In the genomic region with DNA sequence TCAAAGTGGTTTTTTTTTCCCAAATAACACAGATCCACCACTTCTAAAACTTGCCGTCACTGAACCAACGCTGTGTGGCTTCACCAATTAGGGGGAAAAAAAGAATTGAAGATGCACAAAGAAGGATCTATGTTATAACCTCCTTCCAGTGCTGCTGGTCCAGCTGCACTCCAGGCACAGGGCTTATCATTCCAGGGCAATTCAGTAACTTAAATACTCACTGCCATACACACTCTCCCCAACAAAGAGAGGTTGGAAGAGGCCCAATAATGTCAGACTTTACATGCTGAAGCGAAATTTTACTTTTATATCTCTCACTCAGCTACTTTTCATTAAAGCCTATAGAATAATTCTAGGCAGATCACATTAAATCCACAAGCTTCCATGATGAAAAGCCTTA, we compare ENCODE assay signal across 15 mouse cellular contexts. TPM values are rescaled to one million over a fixed set of nuclear protein-coding genes. Genes with fewer than 3 reads are reported as not detected.
DNase-seq lines count a peak whose midpoint lies in the region; ATAC-seq and TF ChIP-seq lines count a peak whose summit lies in the region.
"Had no signal": no experiment of that assay in that cellular context is flagged by ENCODE, and none has a peak within 500 bp of the region (broad histone marks: within the 10 kb centered on the region; RNA-seq: fewer than 3 reads in every experiment).

No protein-coding gene starts in this region.

- 37% methylated on average over 3 of the region's 3 CpGs for WGBS in heart, embryonic 13.5 days
- WGBS in kidney, postnatal 0 days: 55% methylated on average over 3 of the region's 3 CpGs
- WGBS in liver, embryonic 11.5 days: 57% methylated on average over 3 of the region's 3 CpGs
- WGBS in forebrain, embryonic 14.5 days: 77% methylated on average over 3 of the region's 3 CpGs

- no peak for TF ChIP-seq CTCF in kidney, postnatal 0 days (IDR thresholded peaks at IDR 0.05; ENCODE audit: low read depth)
- TF ChIP-seq CTCF in bone marrow macrophage, adult 2 months (IDR thresholded peaks at IDR 0.05; ENCODE audit: low read depth, low read length): no peak

- H3K4me1 ChIP-seq in heart, embryonic 13.5 days: peaks cover 57% of the 10 kb centered on the region
- peaks cover 5% of the 10 kb centered on the region; the same call in 1 of the 2 replicates for H3K4me1 ChIP-seq in kidney, postnatal 0 days (replicated peaks; ENCODE audit: insufficient read depth, low read length)
- peaks cover 59% of the 10 kb centered on the region for H3K4me1 ChIP-seq in bone marrow macrophage, adult 2 months (ENCODE audit: control insufficient read depth, insufficient read depth, low read length)
- H3K4me1 ChIP-seq in liver, embryonic 11.5 days (replicated peaks; ENCODE audit: control insufficient read depth, insufficient read depth, low read length): peaks cover 12% of the 10 kb centered on the region; the same call in 1 of the 2 replicates
- no peaks in the 10 kb centered on the region; the same call in 1 of the 2 replicates for H3K4me1 ChIP-seq in forebrain, embryonic 14.5 days (ENCODE audit: control insufficient read depth, insufficient read depth, low read length)
- H3K4me1 ChIP-seq: hindbrain, embryonic 10.5 days; midbrain, embryonic 12.5 days had no signal

- TF ChIP-seq POLR2A in bone marrow macrophage, adult 2 months (IDR thresholded peaks at IDR 0.05; ENCODE audit: borderline replicate concordance, low read depth, low read length): no peak

- peaks cover 12% of the 10 kb centered on the region; the same call in 1 of the 2 replicates for H3K36me3 ChIP-seq in heart, embryonic 13.5 days
- H3K36me3 ChIP-seq in kidney, postnatal 0 days (ENCODE audit: insufficient read depth, low read length): no peaks in the 10 kb centered on the region
- no peaks in the 10 kb centered on the region for H3K36me3 ChIP-seq in liver, embryonic 11.5 days (ENCODE audit: control insufficient read depth, insufficient read depth, low read length)
- H3K36me3 ChIP-seq in forebrain, embryonic 14.5 days (ENCODE audit: control insufficient read depth, insufficient read depth, low read length): no peaks in the 10 kb centered on the region
- H3K36me3 ChIP-seq: embryonic facial prominence, embryonic 12.5 days; midbrain, embryonic 12.5 days had no signal

- H3K9me3 ChIP-seq in heart, embryonic 13.5 days: 0 out of 2 replicates have a peak, but pooled peaks cover 3% of the 10 kb centered on the region
- no peaks in the 10 kb centered on the region for H3K9me3 ChIP-seq in kidney, postnatal 0 days (replicated peaks; ENCODE audit: low read length)
- H3K9me3 ChIP-seq in liver, embryonic 11.5 days (ENCODE audit: control insufficient read depth, low read length): no peaks in the 10 kb centered on the region
- no peaks in the 10 kb centered on the region for H3K9me3 ChIP-seq in forebrain, embryonic 14.5 days (replicated peaks; ENCODE audit: control insufficient read depth, low read length)
- H3K9me3 ChIP-seq: forebrain, embryonic 10.5 days; midbrain, embryonic 12.5 days had no signal

- no peaks in the 10 kb centered on the region for H3K27me3 ChIP-seq in heart, embryonic 13.5 days (replicated peaks)
- no peaks in the 10 kb centered on the region for H3K27me3 ChIP-seq in kidney, postnatal 0 days (ENCODE audit: insufficient read depth, low read length)
- no peaks in the 10 kb centered on the region for H3K27me3 ChIP-seq in liver, embryonic 11.5 days (replicated peaks; ENCODE audit: control insufficient read depth, insufficient read depth, low read length)
- H3K27me3 ChIP-seq in forebrain, embryonic 14.5 days (replicated peaks; ENCODE audit: control insufficient read depth, insufficient read depth, low read length): no peaks in the 10 kb centered on the region
- H3K27me3 ChIP-seq: embryonic facial prominence, embryonic 12.5 days; midbrain, embryonic 12.5 days had no signal

- H3K4me2 ChIP-seq in heart, embryonic 13.5 days: peak overlapping the region; percentile 12
- 0 out of 2 replicates have a peak overlapping the region, but pooled peaks have one; percentile 8 for H3K4me2 ChIP-seq in kidney, postnatal 0 days (ENCODE audit: low read length)
- H3K4me2 ChIP-seq in liver, embryonic 11.5 days: peak overlapping the region; percentile 20; the same call in 1 of the 2 replicates
- no peak overlapping the region for H3K4me2 ChIP-seq in forebrain, embryonic 14.5 days (ENCODE audit: low read length)
- H3K4me2 ChIP-seq: embryonic facial prominence, embryonic 12.5 days; midbrain, embryonic 12.5 days had no signal

- peak overlapping the region; percentile 57 for H3K27ac ChIP-seq in heart, embryonic 13.5 days (replicated peaks)
- no peak overlapping the region for H3K27ac ChIP-seq in kidney, postnatal 0 days
- H3K27ac ChIP-seq in bone marrow macrophage, adult 2 months (ENCODE audit: insufficient read depth, low read depth, low read length): peak overlapping the region; percentile 77
- peak overlapping the region; percentile 52 for H3K27ac ChIP-seq in liver, embryonic 11.5 days (ENCODE audit: low read depth, low read length)
- H3K27ac ChIP-seq in forebrain, embryonic 14.5 days (ENCODE audit: low read depth, low read length): no peak overlapping the region
- H3K27ac ChIP-seq: embryonic facial prominence, embryonic 12.5 days; forebrain, embryonic 10.5 days; hindbrain, embryonic 10.5 days; layer of hippocampus, adult 2 months; midbrain, embryonic 12.5 days had no signal

- no peak for DNase-seq in heart, adult 9 months (ENCODE audit: low spot score in 2 of 2)
- no peak for DNase-seq in kidney, postnatal 0 days (ENCODE audit: low spot score)
- no peak for DNase-seq in kidney, adult 18-20 months
- no peak for DNase-seq in liver, embryonic 11.5 days (ENCODE audit: low spot score)
- no peak for DNase-seq in forebrain, embryonic 14.5 days (ENCODE audit: low spot score)
- DNase-seq: cerebellum, adult 18-20 months; thymus, postnatal 4 days had no signal

- H3K9ac ChIP-seq in heart, embryonic 13.5 days: no peak overlapping the region
- no peak overlapping the region for H3K9ac ChIP-seq in kidney, postnatal 0 days (ENCODE audit: low read depth, low read length)
- no peak overlapping the region for H3K9ac ChIP-seq in liver, embryonic 11.5 days (ENCODE audit: low read depth, low read length)
- H3K9ac ChIP-seq in forebrain, embryonic 14.5 days (ENCODE audit: low read length): no peak overlapping the region
- H3K9ac ChIP-seq: embryonic facial prominence, embryonic 12.5 days; midbrain, embryonic 12.5 days had no signal

- no peak for ATAC-seq in heart, embryonic 13.5 days (ENCODE audit: extremely low read depth, insufficient number of reproducible peaks, low FRiP score, low TSS enrichment)
- ATAC-seq in kidney, postnatal 0 days (replicated peaks; ENCODE audit: low FRiP score, low read depth): no peak
- no peak for ATAC-seq in liver, embryonic 11.5 days (replicated peaks; ENCODE audit: low FRiP score)
- no peak for ATAC-seq in forebrain, embryonic 14.5 days

- no peak overlapping the region for H3K4me3 ChIP-seq in heart, embryonic 13.5 days
- H3K4me3 ChIP-seq in kidney, postnatal 0 days (replicated peaks; ENCODE audit: low read depth, low read length): no peak overlapping the region
- peak overlapping the region; percentile 22; the same call in 1 of the 2 replicates for H3K4me3 ChIP-seq in bone marrow macrophage, adult 2 months (ENCODE audit: insufficient read depth, low read length)
- H3K4me3 ChIP-seq in liver, embryonic 11.5 days (ENCODE audit: low read depth, low read length): no peak overlapping the region
- no peak overlapping the region for H3K4me3 ChIP-seq in forebrain, embryonic 14.5 days (ENCODE audit: low read depth, low read length)
- H3K4me3 ChIP-seq: embryonic facial prominence, embryonic 12.5 days; forebrain, embryonic 10.5 days; hindbrain, embryonic 10.5 days; layer of hippocampus, adult 2 months; midbrain, embryonic 12.5 days; myocyte had no signal

RNA-seq across cellular contexts. Expression of a gene that starts 8.9 kb away (rescaled TPM):
- polyA plus RNA-seq in heart, embryonic 13.5 days (2015; fragmentation: Nextera tagmentation; extraction: Ambion mirVana): 13.6 and 15.2 TPM in 2 replicates
- polyA plus RNA-seq in kidney, postnatal 0 days (2015; fragmentation: Nextera tagmentation; extraction: Ambion mirVana): 17.4 and 19.1 TPM in 2 replicates
- 91.2 and 104 TPM in 2 replicates for polyA plus RNA-seq in bone marrow macrophage, adult 2 months (2012; ENCODE audit: insufficient read depth, insufficient read length, missing spikeins)
- 14.9 and 16.8 TPM in 2 replicates for polyA plus RNA-seq in liver, embryonic 11.5 days (2014; fragmentation: Nextera tagmentation; extraction: Ambion mirVana)
- 6.2 and 7.6 TPM in 2 replicates for polyA plus RNA-seq in forebrain, embryonic 14.5 days (2014; fragmentation: Nextera tagmentation; extraction: Ambion mirVana)

Comparison
In these comparisons a context has a peak if more than half of its experiments do, and no peak if none do; other contexts are left out.
1. H3K27ac ChIP-seq: peak in heart, embryonic 13.5 days (single experiment), bone marrow macrophage, adult 2 months (single experiment) and liver, embryonic 11.5 days (single experiment); none in kidney, postnatal 0 days (single experiment) and forebrain, embryonic 14.5 days (single experiment).